Mouse (Mus musculus): Measurements from ENCODE around the gene Actn4. TPM values are rescaled to one million over a fixed set of nuclear protein-coding genes. Genes with fewer than 3 reads are reported as not detected.

The Actn4 gene
- total RNA-seq, 1 experiment, result 566 TPM

DNA sequence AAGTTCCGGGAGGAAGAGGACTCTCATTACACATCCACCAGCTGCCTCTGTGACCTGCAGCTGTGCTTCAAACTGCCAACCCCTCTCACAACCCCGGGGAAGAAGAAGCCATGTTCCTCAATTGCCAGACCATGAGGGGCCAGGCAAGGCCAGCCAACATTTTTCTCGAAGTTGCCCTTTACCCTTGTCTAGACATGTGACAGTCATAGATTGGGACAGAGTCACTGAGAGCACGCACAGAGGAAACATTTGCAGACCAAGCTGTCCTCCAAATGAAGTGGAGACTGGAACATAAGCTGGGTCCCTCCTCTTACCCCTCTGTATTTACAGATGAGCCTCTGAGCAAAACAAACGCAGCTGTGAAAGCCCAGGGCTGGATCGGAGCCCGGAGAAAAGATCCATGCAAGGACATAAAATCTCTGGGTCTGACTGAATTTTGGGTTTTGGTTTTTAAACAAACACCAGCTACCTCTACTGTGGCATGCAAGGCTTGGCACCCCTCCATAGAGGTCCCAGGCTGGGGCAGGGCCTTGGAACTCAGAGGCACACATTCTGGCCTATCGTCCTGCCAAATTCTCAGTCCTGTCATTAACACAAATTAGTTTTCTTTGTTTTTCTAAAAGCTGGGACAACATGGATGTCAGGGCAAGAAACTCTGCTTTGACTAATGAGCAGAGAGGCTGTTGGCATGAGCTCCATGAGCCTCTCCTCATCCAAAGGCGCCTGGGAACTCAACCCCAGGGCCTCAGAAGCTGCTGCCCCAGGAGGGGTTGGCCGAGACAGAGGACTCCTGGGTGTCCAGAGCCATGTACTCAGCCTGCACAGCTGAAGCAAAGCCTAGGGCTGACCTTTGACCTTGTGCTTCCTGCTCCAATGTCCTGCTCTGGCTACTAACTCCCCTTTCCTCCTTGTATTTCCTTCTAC, 44.4 kb downstream of the Actn4 start:
- Histone ChIP-seq H3K4me3 (ENCODE audit: insufficient read depth in 1 of 2, low read depth in 1 of 2, low read length in 2 of 2, poor library complexity in 1 of 2, severe bottlenecking in 1 of 2) (no peak overlapping the region), H3K9ac (ENCODE audit: insufficient read depth, low read depth, low read length, poor library complexity, severe bottlenecking) (no peak overlapping the region), H3K27ac (ENCODE audit: insufficient read depth, low read depth, low read length, poor library complexity, severe bottlenecking) (no peak overlapping the region), H3K4me1 (ENCODE audit: control insufficient read depth in 2 of 2, insufficient read depth in 2 of 2, low read length in 2 of 2, poor library complexity in 1 of 2) (peaks cover 2 to 25% of the 10 kb centered on the region in 2 experiments; a peak in 1 of 4 replicates), H3K36me3 (ENCODE audit: control insufficient read depth, insufficient read depth, low read length, poor library complexity, severe bottlenecking) (peaks cover 73% of the 10 kb centered on the region), H3K9me3 (ENCODE audit: control insufficient read depth, insufficient read depth, low read depth, low read length) (no peaks in the 10 kb centered on the region)
- no peak for DNase-seq (ENCODE audit: low read depth, low spot score)
- in situ Hi-C loops (cut with MboI; ENCODE audit: low sequenced_read_pairs in 2 of 2, unreplicated experiment in 2 of 2), result no loop called here
- TF ChIP-seq HCFC1 (IDR thresholded peaks at IDR 0.05; ENCODE audit: borderline replicate concordance, insufficient read depth, low read length) (no peak), CHD2 (IDR thresholded peaks at IDR 0.05; ENCODE audit: low read depth, low read length) (no peak), MAFK (IDR thresholded peaks at IDR 0.05; ENCODE audit: insufficient read depth, low read depth, low read length) (no peak), ZC3H11A (IDR thresholded peaks at IDR 0.05; ENCODE audit: borderline replicate concordance, low read depth, low read length) (no peak), ZNF384 (IDR thresholded peaks at IDR 0.05; ENCODE audit: low read depth, low read length) (no peak)

DNA sequence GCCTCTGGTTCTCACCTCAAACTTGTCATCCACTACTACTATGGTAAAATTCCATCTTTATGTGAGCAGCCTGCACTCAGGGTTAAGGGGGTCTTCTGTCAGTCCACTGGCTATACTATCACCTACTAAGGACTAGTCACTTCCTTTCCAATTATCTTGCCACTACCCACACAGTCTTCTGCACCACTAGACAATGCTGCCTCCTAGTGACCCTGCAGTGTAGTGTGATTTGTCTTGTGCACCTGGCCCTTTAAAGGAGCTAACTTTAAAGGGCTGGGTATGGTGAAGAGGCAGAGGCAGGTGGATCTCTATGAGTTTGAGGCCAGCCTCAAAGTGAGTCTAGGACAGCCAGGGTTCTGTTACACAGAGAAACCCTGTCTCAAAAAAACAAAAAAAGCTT, 45.6 kb downstream of the Actn4 start:
- no peak for TF ChIP-seq HCFC1 (IDR thresholded peaks at IDR 0.05; ENCODE audit: borderline replicate concordance, insufficient read depth, low read length)
- TF ChIP-seq MAFK (IDR thresholded peaks at IDR 0.05; ENCODE audit: insufficient read depth, low read depth, low read length), result no peak
- H3K4me3 ChIP-seq (ENCODE audit: insufficient read depth in 1 of 2, low read depth in 1 of 2, low read length in 2 of 2, poor library complexity in 1 of 2, severe bottlenecking in 1 of 2), result no peak overlapping the region
- H3K4me1 ChIP-seq (ENCODE audit: control insufficient read depth in 2 of 2, insufficient read depth in 2 of 2, low read length in 2 of 2, poor library complexity in 1 of 2), result peaks cover 2 to 20% of the 10 kb centered on the region in 2 experiments; a peak in 1 of 4 replicates
- H3K9ac ChIP-seq (ENCODE audit: insufficient read depth, low read depth, low read length, poor library complexity, severe bottlenecking), result no peak overlapping the region
- DNase-seq (ENCODE audit: low read depth, low spot score), result no peak
- in situ Hi-C loops (cut with MboI; ENCODE audit: low sequenced_read_pairs in 2 of 2, unreplicated experiment in 2 of 2), result no loop called here
- no peaks in the 10 kb centered on the region for H3K9me3 ChIP-seq (ENCODE audit: control insufficient read depth, insufficient read depth, low read depth, low read length)
- peaks cover 78% of the 10 kb centered on the region for H3K36me3 ChIP-seq (ENCODE audit: control insufficient read depth, insufficient read depth, low read length, poor library complexity, severe bottlenecking)
- no peak overlapping the region for H3K27ac ChIP-seq (ENCODE audit: insufficient read depth, low read depth, low read length, poor library complexity, severe bottlenecking)

DNA sequence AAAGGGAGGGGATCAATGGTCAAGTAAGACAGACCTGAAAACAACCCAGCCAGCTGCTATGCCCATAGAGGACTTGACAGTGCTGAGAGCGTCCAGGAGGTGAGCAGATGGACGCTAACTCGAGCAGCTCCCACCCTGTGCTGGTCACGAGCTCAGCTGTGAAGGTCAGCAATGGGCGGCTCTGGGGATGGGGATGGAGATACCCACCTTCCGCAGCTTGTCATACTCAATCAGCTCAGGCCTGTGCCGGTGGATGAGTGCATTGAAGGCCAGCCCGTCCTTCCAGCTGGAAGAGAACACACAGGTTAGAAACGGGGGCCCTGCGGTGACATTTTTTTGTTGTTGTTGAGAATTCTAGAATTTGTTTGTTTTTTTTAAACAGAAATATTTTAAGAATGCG, 49.0 kb downstream of the Actn4 start:
- H3K9me3 ChIP-seq (ENCODE audit: control insufficient read depth, insufficient read depth, low read depth, low read length), result no peaks in the 10 kb centered on the region
- H3K36me3 ChIP-seq (ENCODE audit: control insufficient read depth, insufficient read depth, low read length, poor library complexity, severe bottlenecking), result peaks cover 84% of the 10 kb centered on the region
- H3K27ac ChIP-seq (ENCODE audit: insufficient read depth, low read depth, low read length, poor library complexity, severe bottlenecking), result no peak overlapping the region
- H3K9ac ChIP-seq (ENCODE audit: insufficient read depth, low read depth, low read length, poor library complexity, severe bottlenecking), result no peak overlapping the region
- in situ Hi-C loops (cut with MboI; ENCODE audit: low sequenced_read_pairs in 2 of 2, unreplicated experiment in 2 of 2), result no loop called here
- TF ChIP-seq ZC3H11A (IDR thresholded peaks at IDR 0.05; ENCODE audit: borderline replicate concordance, low read depth, low read length), result no peak
- TF ChIP-seq MAFK (IDR thresholded peaks at IDR 0.05; ENCODE audit: insufficient read depth, low read depth, low read length), result no peak
- TF ChIP-seq ZNF384 (IDR thresholded peaks at IDR 0.05; ENCODE audit: low read depth, low read length), result no peak
- no peak for TF ChIP-seq HCFC1 (IDR thresholded peaks at IDR 0.05; ENCODE audit: borderline replicate concordance, insufficient read depth, low read length)
- TF ChIP-seq CHD2 (IDR thresholded peaks at IDR 0.05; ENCODE audit: low read depth, low read length), result no peak
- no peak overlapping the region for H3K4me3 ChIP-seq (ENCODE audit: insufficient read depth in 1 of 2, low read depth in 1 of 2, low read length in 2 of 2, poor library complexity in 1 of 2, severe bottlenecking in 1 of 2)
- H3K4me1 ChIP-seq (ENCODE audit: control insufficient read depth in 2 of 2, insufficient read depth in 2 of 2, low read length in 2 of 2, poor library complexity in 1 of 2), result no peaks in the 10 kb centered on the region
- DNase-seq (ENCODE audit: low read depth, low spot score), result no peak

DNA sequence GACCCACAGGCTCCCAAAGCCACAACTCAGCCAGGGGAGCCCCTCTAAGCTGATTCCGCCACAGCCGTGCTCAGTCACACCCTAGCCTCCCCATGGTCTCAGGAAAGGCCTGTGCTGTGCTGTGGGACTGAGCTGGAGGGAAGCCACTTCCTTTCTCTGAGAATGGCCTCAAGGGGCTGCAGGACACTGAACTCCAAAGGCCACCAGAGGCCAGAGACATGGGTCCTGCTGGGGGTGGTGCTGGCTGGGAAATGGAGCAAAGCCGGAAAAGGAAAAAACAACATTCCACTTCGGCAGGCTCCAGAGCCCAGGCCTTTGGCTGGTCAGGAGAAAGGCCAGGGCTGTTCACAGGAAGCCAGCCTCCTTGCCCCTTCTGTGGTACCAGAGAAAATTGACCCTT, 50.5 kb downstream of the Actn4 start:
- peaks cover 88% of the 10 kb centered on the region for H3K36me3 ChIP-seq (ENCODE audit: control insufficient read depth, insufficient read depth, low read length, poor library complexity, severe bottlenecking)

More for the DNA sequence above, 50.5 kb downstream of the Actn4 start:
- DNase-seq (ENCODE audit: low read depth, low spot score), result no peak
- Histone ChIP-seq H3K4me1 (ENCODE audit: control insufficient read depth in 2 of 2, insufficient read depth in 2 of 2, low read length in 2 of 2, poor library complexity in 1 of 2) (no peaks in the 10 kb centered on the region), H3K9ac (ENCODE audit: insufficient read depth, low read depth, low read length, poor library complexity, severe bottlenecking) (no peak overlapping the region), H3K27ac (ENCODE audit: insufficient read depth, low read depth, low read length, poor library complexity, severe bottlenecking) (no peak overlapping the region), H3K4me3 (ENCODE audit: insufficient read depth in 1 of 2, low read depth in 1 of 2, low read length in 2 of 2, poor library complexity in 1 of 2, severe bottlenecking in 1 of 2) (no peak overlapping the region), H3K9me3 (ENCODE audit: control insufficient read depth, insufficient read depth, low read depth, low read length) (no peaks in the 10 kb centered on the region)
- in situ Hi-C loops (cut with MboI; ENCODE audit: low sequenced_read_pairs in 2 of 2, unreplicated experiment in 2 of 2), result no loop called here
- TF ChIP-seq MAFK (IDR thresholded peaks at IDR 0.05; ENCODE audit: insufficient read depth, low read depth, low read length) (no peak), CHD2 (IDR thresholded peaks at IDR 0.05; ENCODE audit: low read depth, low read length) (no peak), ZNF384 (IDR thresholded peaks at IDR 0.05; ENCODE audit: low read depth, low read length) (no peak), ZC3H11A (IDR thresholded peaks at IDR 0.05; ENCODE audit: borderline replicate concordance, low read depth, low read length) (no peak), HCFC1 (IDR thresholded peaks at IDR 0.05; ENCODE audit: borderline replicate concordance, insufficient read depth, low read length) (no peak)
